Mouse (Mus musculus) thymus, postnatal 10 days (tissue): Measurements from ENCODE around the gene A630076J17Rik.

Source experiments
- DNase-seq, 2 experiments: peaks; one replicate each; pipeline ENCODE4 v3.0.0; 2021; ENCODE audit warnings: low spot score in 2 of 2

The A630076J17Rik gene

GRCm38 (mm10) chr3:107230527-107230926, at the start of gene A630076J17Rik:
TSS of gene A630076J17Rik (plus strand) at chr3:107230614.
- DNase-seq = no peak

GRCm38 (mm10) chr3:107180860-107181259, 49.6 kb upstream of the A630076J17Rik start:
- DNase-seq = no peak

- DNase-seq = no peak
Measured at GRCm38 (mm10) chr3:107182756-107183155, 47.7 kb upstream of the A630076J17Rik start, which contains the start of gene Kcna10. TSS of gene Kcna10 (plus strand) at chr3:107183056.

- DNase-seq = no peak
Measured at GRCm38 (mm10) chr3:107183178-107183577, 47.2 kb upstream of the A630076J17Rik start.

- DNase-seq = no peak
Measured at GRCm38 (mm10) chr3:107185597-107185996, 44.8 kb upstream of the A630076J17Rik start.

GRCm38 (mm10) chr3:107187022-107187421, 43.4 kb upstream of the A630076J17Rik start:
- no peak for DNase-seq

GRCm38 (mm10) chr3:107188226-107188899, 42.1 kb upstream of the A630076J17Rik start:
- DNase-seq = peak; percentile 16 to 65

GRCm38 (mm10) chr3:107201310-107202180, 28.9 kb upstream of the A630076J17Rik start:
- no peak for DNase-seq

- no peak for DNase-seq
Measured at GRCm38 (mm10) chr3:107204413-107204812, 26.0 kb upstream of the A630076J17Rik start.

GRCm38 (mm10) chr3:107205170-107205569, 25.2 kb upstream of the A630076J17Rik start:
- no peak for DNase-seq

- DNase-seq = peak; percentile 28 to 78
Measured at GRCm38 (mm10) chr3:107205994-107206393, 24.4 kb upstream of the A630076J17Rik start.

- DNase-seq = no peak
Measured at GRCm38 (mm10) chr3:107206490-107207150, 23.8 kb upstream of the A630076J17Rik start.

GRCm38 (mm10) chr3:107207625-107208253, 22.7 kb upstream of the A630076J17Rik start:
- no peak for DNase-seq

- no peak for DNase-seq
Measured at GRCm38 (mm10) chr3:107214606-107215005, 15.8 kb upstream of the A630076J17Rik start.

- DNase-seq = no peak
Measured at GRCm38 (mm10) chr3:107216400-107217100, 13.9 kb upstream of the A630076J17Rik start.

GRCm38 (mm10) chr3:107217101-107217480, 13.3 kb upstream of the A630076J17Rik start:
- DNase-seq = no peak

- no peak for DNase-seq
Measured at GRCm38 (mm10) chr3:107218572-107218971, 11.8 kb upstream of the A630076J17Rik start.

GRCm38 (mm10) chr3:107221608-107222007, 8.8 kb upstream of the A630076J17Rik start, which contains the start of gene Cym:
TSS of gene Cym (minus strand) at chr3:107221732.
- DNase-seq = no peak

GRCm38 (mm10) chr3:107223230-107223629, 7.2 kb upstream of the A630076J17Rik start:
- no peak for DNase-seq

- no peak for DNase-seq
Measured at GRCm38 (mm10) chr3:107225820-107226219, 4.6 kb upstream of the A630076J17Rik start.

GRCm38 (mm10) chr3:107229221-107229620, 1.2 kb upstream of the A630076J17Rik start:
- no peak for DNase-seq
